Mouse (Mus musculus) stomach, postnatal 0 days (tissue): ENCODE measurements around the gene Gm43720. TPM values are rescaled to one million over a fixed set of nuclear protein-coding genes. Genes with fewer than 3 reads are reported as not detected.
A peak's percentile ranks its signal among the peaks of the same experiment; 100 is the strongest.

Experiments
- ATAC-seq: fragments of 200-750 bp; cut with Nextera tagmentation; 2 replicates; pipeline ENCODE4 v1.8.0; 2017; ENCODE audit not compliant: low FRiP score, low TSS enrichment
- DNase-seq: peaks from one replicate; pipeline ENCODE4 v3.0.0-alpha.2; 2016; ENCODE audit warnings: low spot score
- H3K27ac ChIP-seq: fragments of 300-500 bp; sonication (generic); replicated peaks from 2 replicates; pipeline ENCODE4 v1.5.1; 2014; ENCODE audit warnings: mild to moderate bottlenecking, control low read depth
- H3K27me3 ChIP-seq: fragments of 300-500 bp; sonication (generic); 2 replicates; pipeline ENCODE4 v1.6.1; 2014; ENCODE audit warnings: low read length; ENCODE audit not compliant: control insufficient read depth, insufficient read depth
- H3K36me3 ChIP-seq: fragments of 300-500 bp; sonication (generic); 2 replicates; pipeline ENCODE4 v1.6.1; 2014; ENCODE audit warnings: low read length, mixed read lengths; ENCODE audit not compliant: control insufficient read depth, insufficient read depth
- H3K4me1 ChIP-seq: fragments of 300-500 bp; sonication (generic); replicated peaks from 2 replicates; pipeline ENCODE4 v1.6.1; 2014; ENCODE audit warnings: antibody characterized with exemption; ENCODE audit not compliant: control insufficient read depth, insufficient read depth
- H3K4me2 ChIP-seq: fragments of 300-500 bp; sonication (generic); replicated peaks from 2 replicates; pipeline ENCODE4 v1.6.1; 2014; ENCODE audit warnings: low read depth, mild to moderate bottlenecking, control low read depth, moderate library complexity
- H3K4me3 ChIP-seq: fragments of 300-500 bp; sonication (generic); 2 replicates; pipeline ENCODE4 v1.5.1; 2014; ENCODE audit warnings: low read depth, low read length, control low read depth
- H3K9ac ChIP-seq: fragments of 300-500 bp; sonication (generic); 2 replicates; pipeline ENCODE4 v1.6.1; 2014; ENCODE audit warnings: mild to moderate bottlenecking, low read length, control low read depth, mixed read lengths
- H3K9me3 ChIP-seq: fragments of 300-500 bp; sonication (generic); 2 replicates; pipeline ENCODE4 v1.6.1; 2016; ENCODE audit warnings: low read length; ENCODE audit not compliant: control insufficient read depth
- CTCF ChIP-seq: IDR thresholded peaks from 2 replicates; pipeline ENCODE4 v1.5.1; 2016; ENCODE audit warnings: antibody characterized with exemption, low read depth, mild to moderate bottlenecking, moderate library complexity
- EP300 ChIP-seq: optimal IDR thresholded peaks from 2 replicates; pipeline ENCODE3; 2016; ENCODE audit warnings: antibody characterized with exemption
- WGBS: fragments of 180-500 bp; shearing (Covaris S2); extraction: QIAGEN DNeasy Blood & Tissue Kit; methylation state at CpG from one replicate; pipeline ENCODE4 v1.1.7; 2014; 5-methylcytosine and 5-hydroxymethylcytosine counted together
- polyA plus RNA-seq: library from polyadenylated mRNA; unstranded; fragments of >200 nt; fragmentation: Nextera tagmentation; extraction: Ambion mirVana; gene quantifications from 2 replicates; pipeline ENCODE4 v1.2.1, GENCODE M21; 2015

The Gm43720 gene
- polyA plus RNA-seq, 1 experiment from 2014 or later, result 0.17 TPM

- H3K27ac ChIP-seq, result no peak overlapping the region
- WGBS, result 55% methylated on average over 1 of the region's 1 CpGs
- H3K9ac ChIP-seq, result no peak overlapping the region
- H3K4me1 ChIP-seq, result no peaks in the 10 kb centered on the region
- no peak for ATAC-seq
- no peak overlapping the region for H3K4me3 ChIP-seq
- no peaks in the 10 kb centered on the region for H3K36me3 ChIP-seq
- no peak for DNase-seq
- H3K9me3 ChIP-seq, result 0 out of 2 replicates have a peak, but pooled peaks cover 3% of the 10 kb centered on the region
- no peaks in the 10 kb centered on the region for H3K27me3 ChIP-seq
- H3K4me2 ChIP-seq, result no peak overlapping the region
- TF ChIP-seq EP300 (no peak), CTCF (peak; percentile 41)
Observed at GRCm38 (mm10) chr5:138283540-138283939, 3.8 kb upstream of the Gm43720 start.

GRCm38 (mm10) chr5:138281798-138282197, 2.0 kb upstream of the Gm43720 start:
- Histone ChIP-seq H3K27ac (no peak overlapping the region), H3K4me1 (no peaks in the 10 kb centered on the region), H3K4me2 (no peak overlapping the region), H3K9me3 (0 out of 2 replicates have a peak, but pooled peaks cover 3% of the 10 kb centered on the region), H3K4me3 (no peak overlapping the region), H3K36me3 (no peaks in the 10 kb centered on the region), H3K27me3 (no peaks in the 10 kb centered on the region), H3K9ac (no peak overlapping the region)
- TF ChIP-seq EP300, result no peak
- ATAC-seq (no peak), DNase-seq (no peak)
- WGBS, result 67% methylated on average over 2 of the region's 2 CpGs

- no peak overlapping the region for H3K27ac ChIP-seq
- H3K27me3 ChIP-seq, result no peaks in the 10 kb centered on the region
- no peak overlapping the region for H3K4me3 ChIP-seq
- WGBS, result 94% methylated on average over 15 of the region's 15 CpGs
- no peak for DNase-seq
- no peaks in the 10 kb centered on the region for H3K4me1 ChIP-seq
- 0 out of 2 replicates have a peak, but pooled peaks cover 3% of the 10 kb centered on the region for H3K9me3 ChIP-seq
- TF ChIP-seq EP300 (no peak), CTCF (no peak)
- H3K4me2 ChIP-seq, result no peak overlapping the region
- no peak for ATAC-seq
- H3K9ac ChIP-seq, result no peak overlapping the region
- H3K36me3 ChIP-seq, result no peaks in the 10 kb centered on the region
Observed at GRCm38 (mm10) chr5:138280829-138281228, 1.1 kb upstream of the Gm43720 start.

GRCm38 (mm10) chr5:138280425-138280768, 639 bp upstream of the Gm43720 start:
- Histone ChIP-seq H3K27me3 (no peaks in the 10 kb centered on the region), H3K4me2 (peak overlapping the region; percentile 75; the same call in 1 of the 2 replicates), H3K27ac (no peak overlapping the region), H3K9ac (no peak overlapping the region), H3K4me3 (no peak overlapping the region; the same call in 1 of the 2 replicates), H3K36me3 (no peaks in the 10 kb centered on the region), H3K4me1 (no peaks in the 10 kb centered on the region), H3K9me3 (0 out of 2 replicates have a peak, but pooled peaks cover 3% of the 10 kb centered on the region)
- ATAC-seq, result no peak
- TF ChIP-seq CTCF, result no peak
- peak; percentile 92 for TF ChIP-seq EP300
- no peak for DNase-seq
- WGBS, result 19% methylated on average over 26 of the region's 26 CpGs

- 87% methylated on average over 7 of the region's 7 CpGs for WGBS
Observed at GRCm38 (mm10) chr5:138277994-138278393, 1.8 kb downstream of the Gm43720 start.

GRCm38 (mm10) chr5:138275216-138276050, 4.3 kb downstream of the Gm43720 start:
- no peaks in the 10 kb centered on the region for H3K27me3 ChIP-seq
- 0 out of 2 replicates have a peak, but pooled peaks cover 2% of the 10 kb centered on the region for H3K9me3 ChIP-seq
- peak overlapping the region; percentile 45; the same call in 1 of the 2 replicates for H3K9ac ChIP-seq
- H3K27ac ChIP-seq, result peak overlapping the region; percentile 75
- DNase-seq (peak; percentile 56), ATAC-seq (no peak)
- H3K36me3 ChIP-seq, result no peaks in the 10 kb centered on the region
- TF ChIP-seq EP300, result no peak
- no peak for TF ChIP-seq CTCF
- H3K4me1 ChIP-seq, result peaks cover 3% of the 10 kb centered on the region; the same call in 1 of the 2 replicates
- WGBS, result 33% methylated on average over 41 of the region's 41 CpGs
- peak overlapping the region; percentile 49 for H3K4me2 ChIP-seq
- H3K4me3 ChIP-seq, result peak overlapping the region; percentile 20

More at GRCm38 (mm10) chr5:138277994-138278393, 1.8 kb downstream of the Gm43720 start:
- Histone ChIP-seq H3K9me3 (0 out of 2 replicates have a peak, but pooled peaks cover 3% of the 10 kb centered on the region), H3K27ac (no peak overlapping the region), H3K4me1 (no peaks in the 10 kb centered on the region; the same call in 1 of the 2 replicates), H3K27me3 (no peaks in the 10 kb centered on the region), H3K4me3 (no peak overlapping the region), H3K9ac (no peak overlapping the region), H3K36me3 (no peaks in the 10 kb centered on the region), H3K4me2 (no peak overlapping the region)
- TF ChIP-seq CTCF (no peak), EP300 (no peak)
- ATAC-seq (no peak), DNase-seq (no peak)
